Mouse (Mus musculus) brain, embryonic 14.5 days (tissue): Measurements from ENCODE around the gene Rel.

Experiments used
- CTCF ChIP-seq: fragments of 200-500 bp; IDR thresholded peaks from 2 replicates; pipeline ENCODE4 v1.5.1; 2012; ENCODE audit warnings: inconsistent platforms, mild to moderate bottlenecking, moderate library complexity, borderline replicate concordance; ENCODE audit not compliant: insufficient read depth, insufficient read length; ENCODE audit errors: extremely low read depth
- POLR2A ChIP-seq: fragments of 200-500 bp; IDR thresholded peaks from 2 replicates; pipeline ENCODE4 v1.6.1; 2012; ENCODE audit warnings: mild to moderate bottlenecking, inconsistent platforms, borderline replicate concordance; ENCODE audit not compliant: poor library complexity, insufficient read depth, insufficient read length, severe bottlenecking; ENCODE audit errors: extremely low read depth

DNA sequence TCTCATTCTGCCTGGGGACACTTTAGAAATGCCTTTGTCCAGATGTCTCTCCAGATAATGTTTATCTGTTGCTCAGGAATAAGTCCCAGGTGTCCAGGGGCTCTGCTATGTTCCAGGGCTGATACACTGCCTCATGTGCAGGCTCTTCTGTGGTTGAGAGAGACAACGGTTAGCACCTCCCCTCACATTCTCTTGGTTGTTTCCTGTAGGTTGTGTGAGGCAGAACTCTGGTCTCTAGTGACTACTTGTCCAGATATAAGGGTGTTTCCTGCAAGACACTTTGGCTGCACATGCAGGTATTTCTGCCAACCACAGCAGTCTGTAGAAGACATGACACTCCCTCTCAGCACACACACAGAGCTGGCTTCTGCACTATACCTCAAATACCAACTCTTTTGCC lies 48.0 kb upstream of the Rel start:
- TF ChIP-seq CTCF (no peak), POLR2A (no peak)
